Mouse (Mus musculus): ENCODE measurements at regions not wholly inside any gene's neighbourhood (a gene's known extent, or its start where the extent isn't known, plus 50 kb on each side); places are given as distances from the start of the nearest gene placed in this dataset.

DNA sequence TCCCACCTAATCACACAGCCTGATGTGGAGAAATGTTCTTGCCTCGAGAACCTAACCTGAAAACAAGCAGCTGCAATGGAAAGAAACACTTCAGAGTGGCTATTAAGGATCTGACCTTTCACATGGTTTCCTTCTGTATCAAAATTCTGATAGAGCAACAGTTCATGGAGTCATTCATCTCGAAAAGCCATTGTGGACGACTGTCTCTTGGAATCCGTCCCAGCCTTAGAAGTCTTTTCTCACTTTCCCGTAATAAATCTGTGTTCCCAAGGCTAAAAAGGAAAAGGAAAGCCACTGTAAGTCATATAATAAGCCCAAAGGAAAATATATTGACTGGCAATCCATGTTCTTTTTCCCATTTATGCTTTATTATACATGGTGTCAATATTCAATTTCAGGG, 291.4 kb upstream of the Nt5c1b start:
- Histone ChIP-seq H3K4me3 (ENCODE audit: low read depth, low read length) (no peak overlapping the region), H3K9ac (replicated peaks; ENCODE audit: low read length, poor library complexity, severe bottlenecking) (no peak overlapping the region), H3K27me3 (ENCODE audit: insufficient read depth, low read length) (no peaks in the 10 kb centered on the region), H3K4me1 (ENCODE audit: insufficient read depth, low read length) (no peaks in the 10 kb centered on the region), H3K4me2 (ENCODE audit: low read depth, low read length, poor library complexity, severe bottlenecking) (no peak overlapping the region), H3K9me3 (ENCODE audit: low read length) (no peaks in the 10 kb centered on the region), H3K27ac (ENCODE audit: low read depth, low read length) (no peak overlapping the region), H3K36me3 (ENCODE audit: insufficient read depth, low read length) (no peaks in the 10 kb centered on the region)
- ATAC-seq (ENCODE audit: low FRiP score), result no peak
- no peak for DNase-seq (ENCODE audit: low spot score)
- no peak for TF ChIP-seq CTCF (IDR thresholded peaks at IDR 0.05)
- WGBS, result 73% methylated on average over 5 of the region's 5 CpGs

DNA sequence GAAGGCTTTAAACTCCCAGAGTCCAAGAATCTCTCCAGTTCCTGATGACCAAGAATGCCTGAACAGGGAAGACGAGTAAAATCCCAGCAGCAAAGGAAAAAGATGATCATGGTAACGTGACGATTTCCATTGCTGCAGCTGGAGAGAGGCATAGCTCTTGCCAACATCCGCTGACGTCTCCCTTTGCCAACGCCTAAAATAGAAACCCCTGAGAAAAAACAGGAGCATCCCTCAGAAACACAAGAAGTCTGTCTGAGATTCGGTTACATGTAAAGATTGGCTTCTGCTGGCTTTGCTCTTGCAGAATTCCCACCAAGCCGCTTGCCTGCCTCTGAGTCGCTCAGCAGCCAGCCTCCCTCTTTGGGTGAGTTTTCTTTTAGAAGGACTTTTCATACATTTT, 290.3 kb upstream of the Nt5c1b start:
- Histone ChIP-seq H3K9me3 (ENCODE audit: low read length) (no peaks in the 10 kb centered on the region), H3K27me3 (ENCODE audit: insufficient read depth, low read length) (no peaks in the 10 kb centered on the region), H3K4me3 (ENCODE audit: low read depth, low read length) (no peak overlapping the region), H3K27ac (ENCODE audit: low read depth, low read length) (no peak overlapping the region), H3K9ac (replicated peaks; ENCODE audit: low read length, poor library complexity, severe bottlenecking) (no peak overlapping the region), H3K4me2 (ENCODE audit: low read depth, low read length, poor library complexity, severe bottlenecking) (no peak overlapping the region), H3K36me3 (ENCODE audit: insufficient read depth, low read length) (no peaks in the 10 kb centered on the region), H3K4me1 (ENCODE audit: insufficient read depth, low read length) (no peaks in the 10 kb centered on the region)
- ATAC-seq (ENCODE audit: low FRiP score) (no peak), DNase-seq (ENCODE audit: low spot score) (peak; percentile 2)
- TF ChIP-seq CTCF (IDR thresholded peaks at IDR 0.05), result no peak
- 77% methylated on average over 9 of the region's 9 CpGs for WGBS

DNA sequence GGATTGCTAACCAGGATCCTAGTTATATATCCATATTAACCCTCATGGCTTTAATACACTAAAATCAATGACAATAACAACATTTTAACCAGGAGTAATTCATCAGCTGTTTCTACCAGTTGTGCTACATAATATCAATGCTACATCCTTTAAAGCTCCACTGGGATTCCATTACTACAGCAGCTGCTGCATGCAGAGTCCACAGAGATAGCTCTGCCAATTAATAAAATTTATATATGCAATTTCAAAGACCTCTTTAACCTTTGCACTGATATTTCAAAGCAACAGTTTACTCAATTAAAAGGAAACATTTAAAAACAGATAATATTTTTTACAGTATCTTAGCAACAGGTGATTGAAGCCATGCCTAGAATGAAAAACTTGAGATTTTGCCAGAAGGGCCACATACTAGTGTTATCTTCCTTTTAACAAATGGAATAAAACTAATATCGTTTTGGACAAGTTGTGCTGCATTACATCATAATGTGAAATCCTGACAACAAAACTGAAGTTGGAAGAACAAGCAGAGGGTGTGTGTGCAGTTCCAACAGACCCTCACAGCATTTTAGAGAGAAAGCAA, 256.8 kb upstream of the Nt5c1b start:
- Histone ChIP-seq H3K4me2 (ENCODE audit: low read depth, low read length, poor library complexity, severe bottlenecking) (no peak overlapping the region), H3K36me3 (ENCODE audit: insufficient read depth, low read length) (no peaks in the 10 kb centered on the region), H3K4me1 (ENCODE audit: insufficient read depth, low read length) (no peaks in the 10 kb centered on the region), H3K9me3 (ENCODE audit: low read length) (no peaks in the 10 kb centered on the region), H3K9ac (replicated peaks; ENCODE audit: low read length, poor library complexity, severe bottlenecking) (no peak overlapping the region), H3K27ac (ENCODE audit: low read depth, low read length) (no peak overlapping the region), H3K4me3 (ENCODE audit: low read depth, low read length) (no peak overlapping the region), H3K27me3 (ENCODE audit: insufficient read depth, low read length) (no peaks in the 10 kb centered on the region)
- ATAC-seq (ENCODE audit: low FRiP score) (no peak), DNase-seq (ENCODE audit: low spot score) (no peak)
- TF ChIP-seq CTCF (IDR thresholded peaks at IDR 0.05), result no peak
- 85% methylated on average over 1 of the region's 1 CpGs for whole genome bisulfite sequencing

DNA sequence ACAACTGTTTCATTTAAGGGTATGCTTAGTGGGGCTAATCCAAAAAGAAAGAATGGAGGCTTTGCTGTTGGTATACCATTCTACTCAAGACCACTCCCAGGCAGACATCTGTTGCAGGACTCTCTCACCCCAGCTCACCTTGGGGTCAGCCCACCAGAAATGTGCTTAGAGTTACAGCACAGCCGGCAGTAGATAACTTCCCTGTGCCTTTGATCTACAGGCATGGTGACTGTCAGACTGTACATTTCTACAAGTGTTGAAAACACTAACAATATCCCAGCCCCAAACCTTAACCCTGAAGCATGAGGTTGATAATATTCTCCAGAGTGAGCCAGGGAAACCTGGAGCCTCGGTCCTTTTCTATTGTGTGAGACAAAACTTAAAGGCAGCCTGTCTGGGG, 247.7 kb upstream of the Nt5c1b start:
- H3K4me2 ChIP-seq (ENCODE audit: low read depth, low read length, poor library complexity, severe bottlenecking), result no peak overlapping the region
- WGBS, result 64% methylated on average over 2 of the region's 2 CpGs
- H3K27ac ChIP-seq (ENCODE audit: low read depth, low read length), result no peak overlapping the region
- H3K4me3 ChIP-seq (ENCODE audit: low read depth, low read length), result no peak overlapping the region
- no peak for TF ChIP-seq CTCF (IDR thresholded peaks at IDR 0.05)
- ATAC-seq (ENCODE audit: low FRiP score) (no peak), DNase-seq (ENCODE audit: low spot score) (no peak)
- H3K36me3 ChIP-seq (ENCODE audit: insufficient read depth, low read length), result no peaks in the 10 kb centered on the region
- H3K9ac ChIP-seq (replicated peaks; ENCODE audit: low read length, poor library complexity, severe bottlenecking), result no peak overlapping the region
- H3K9me3 ChIP-seq (ENCODE audit: low read length), result no peaks in the 10 kb centered on the region
- H3K4me1 ChIP-seq (ENCODE audit: insufficient read depth, low read length), result no peaks in the 10 kb centered on the region
- no peaks in the 10 kb centered on the region for H3K27me3 ChIP-seq (ENCODE audit: insufficient read depth, low read length)

DNA sequence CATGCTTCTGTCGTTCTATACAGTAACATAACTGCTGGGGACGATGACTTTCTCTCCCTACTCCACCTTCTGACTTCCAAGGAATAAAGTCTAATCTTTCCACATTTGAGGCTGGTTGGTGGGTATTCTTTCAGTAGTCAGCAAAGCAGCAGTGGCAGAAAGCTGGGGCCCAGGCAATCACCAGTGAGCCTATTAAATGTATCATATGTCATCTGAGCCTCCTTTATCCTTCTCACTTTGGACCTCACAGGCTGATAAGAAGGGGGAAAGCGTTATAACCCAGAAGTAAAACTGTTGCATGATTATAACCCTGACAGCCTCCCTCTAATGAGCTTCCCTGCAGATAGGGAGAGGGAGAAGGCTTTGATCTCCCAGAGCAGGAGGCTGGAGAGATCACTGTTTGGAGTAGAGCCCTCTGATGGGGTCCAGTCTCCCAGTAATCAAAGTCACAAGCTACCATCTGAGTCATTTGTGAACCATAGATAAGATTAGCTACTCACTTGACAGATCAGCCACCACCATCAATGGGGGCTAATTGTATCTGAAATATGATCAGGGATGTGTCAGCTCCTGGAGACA, 241.7 kb upstream of the Nt5c1b start:
- ATAC-seq (ENCODE audit: low FRiP score), result peak; percentile 56; the same call in 1 of the 2 replicates
- WGBS, result 59% methylated on average over 3 of the region's 3 CpGs

DNA sequence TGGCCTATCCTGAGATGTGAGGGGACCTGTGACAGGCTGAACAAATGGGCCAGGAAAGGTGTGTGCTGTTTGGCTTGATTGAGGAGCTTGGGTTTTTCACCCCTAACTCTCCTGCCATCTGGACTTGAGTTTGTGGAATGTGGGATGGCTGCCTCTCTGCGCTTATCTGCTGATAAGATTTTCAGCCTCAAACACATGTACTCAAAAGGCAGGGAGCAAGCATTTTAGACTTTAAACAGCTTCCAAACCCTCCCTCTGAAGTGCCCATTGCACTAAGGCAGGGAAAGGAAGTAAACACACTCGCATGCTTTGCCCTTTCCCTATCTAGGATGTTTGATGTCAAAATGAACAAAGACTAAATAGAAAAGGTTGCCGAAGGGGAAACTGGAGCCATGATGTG, 235.6 kb upstream of the Nt5c1b start:
- ATAC-seq (ENCODE audit: low FRiP score) (no peak), DNase-seq (ENCODE audit: low spot score) (no peak)
- Histone ChIP-seq H3K4me3 (ENCODE audit: low read depth, low read length) (no peak overlapping the region), H3K4me2 (ENCODE audit: low read depth, low read length, poor library complexity, severe bottlenecking) (no peak overlapping the region), H3K27ac (ENCODE audit: low read depth, low read length) (no peak overlapping the region), H3K27me3 (ENCODE audit: insufficient read depth, low read length) (no peaks in the 10 kb centered on the region), H3K9ac (replicated peaks; ENCODE audit: low read length, poor library complexity, severe bottlenecking) (no peak overlapping the region), H3K4me1 (ENCODE audit: insufficient read depth, low read length) (no peaks in the 10 kb centered on the region), H3K36me3 (ENCODE audit: insufficient read depth, low read length) (no peaks in the 10 kb centered on the region), H3K9me3 (ENCODE audit: low read length) (no peaks in the 10 kb centered on the region)
- 83% methylated on average over 3 of the region's 3 CpGs for WGBS
- TF ChIP-seq CTCF (IDR thresholded peaks at IDR 0.05), result no peak

More for the DNA sequence above, 241.7 kb upstream of the Nt5c1b start:
- no peak for TF ChIP-seq CTCF (IDR thresholded peaks at IDR 0.05)
- Histone ChIP-seq H3K27me3 (ENCODE audit: insufficient read depth, low read length) (no peaks in the 10 kb centered on the region), H3K9me3 (ENCODE audit: low read length) (no peaks in the 10 kb centered on the region), H3K4me2 (ENCODE audit: low read depth, low read length, poor library complexity, severe bottlenecking) (no peak overlapping the region), H3K4me1 (ENCODE audit: insufficient read depth, low read length) (no peaks in the 10 kb centered on the region), H3K27ac (ENCODE audit: low read depth, low read length) (no peak overlapping the region), H3K4me3 (ENCODE audit: low read depth, low read length) (no peak overlapping the region), H3K36me3 (ENCODE audit: insufficient read depth, low read length) (no peaks in the 10 kb centered on the region), H3K9ac (replicated peaks; ENCODE audit: low read length, poor library complexity, severe bottlenecking) (no peak overlapping the region)
- DNase-seq (ENCODE audit: low spot score), result no peak
